Mouse (Mus musculus) urinary bladder, adult 18-20 months (tissue): ENCODE measurements around the gene Olfr850.

Source experiments
- DNase-seq, 2 experiments: peaks; one replicate each; pipeline ENCODE4 v3.0.0; 2022; ENCODE audit warnings: low spot score in 2 of 2, mixed read lengths in 2 of 2

Gene Olfr850

GRCm38 (mm10) chr9:19478148-19478547, at the start of gene Olfr850:
Olfr850 (minus strand) TSS chr9:19478248.
- no peak for DNase-seq

DNA sequence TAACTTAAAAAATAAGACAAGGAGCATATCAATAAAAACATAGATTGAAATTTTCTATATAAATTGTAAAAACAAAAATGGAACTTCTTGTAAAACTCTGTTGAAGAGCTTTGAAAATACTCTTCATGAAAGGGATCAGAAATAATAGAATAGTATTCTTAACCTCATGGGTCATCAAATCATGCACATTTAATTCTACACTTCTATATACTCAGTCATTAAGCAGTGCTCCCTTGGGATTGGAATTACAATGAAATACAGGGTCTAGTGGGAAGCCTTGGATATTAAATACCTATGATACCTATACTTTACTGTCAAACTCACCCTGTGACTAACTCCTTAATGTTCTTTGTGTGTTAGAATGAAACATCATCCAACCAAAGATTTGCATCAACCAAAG, 14.9 kb upstream of the Olfr850 start, which contains the start of gene Olfr851:
Gene Olfr851, plus strand, starts transcription at position 301 of the 400 bp plus-strand sequence.
- DNase-seq, result no peak

- DNase-seq, result no peak
These were observed 38.1 kb downstream of the Olfr850 start, which contains the start of gene Olfr849 for GRCm38 (mm10) chr9:19439966-19440365. Olfr849 (plus strand) TSS chr9:19440266.
